Mouse (Mus musculus) lung, postnatal 0 days (tissue): Measurements from ENCODE around the gene Pole. TPM values are rescaled to one million over a fixed set of nuclear protein-coding genes. Genes with fewer than 3 reads are reported as not detected.

Experiments
- ATAC-seq: fragments of 200-750 bp; cut with Nextera tagmentation; 2 replicates; pipeline ENCODE4 v1.8.0; 2017; ENCODE audit warnings: moderate library complexity
- DNase-seq: peaks from one replicate; pipeline ENCODE4 v3.0.0-alpha.2; 2016; ENCODE audit warnings: low spot score
- H3K27ac ChIP-seq: fragments of 300-500 bp; sonication (generic); 2 replicates; pipeline ENCODE4 v1.5.1; 2014; ENCODE audit warnings: antibody characterized with exemption, mild to moderate bottlenecking, low read length, mixed read lengths
- H3K27me3 ChIP-seq: fragments of 300-500 bp; sonication (generic); replicated peaks from 2 replicates; pipeline ENCODE4 v1.6.1; 2014; ENCODE audit warnings: low read length, mixed read lengths; ENCODE audit not compliant: insufficient read depth
- H3K36me3 ChIP-seq: fragments of 300-500 bp; sonication (generic); 2 replicates; pipeline ENCODE4 v1.6.1; 2014; ENCODE audit warnings: low read length, mixed read lengths; ENCODE audit not compliant: insufficient read depth
- H3K4me1 ChIP-seq: fragments of 300-500 bp; sonication (generic); 2 replicates; pipeline ENCODE4 v1.6.1; 2014; ENCODE audit warnings: antibody characterized with exemption, low read depth, low read length, mixed read lengths; ENCODE audit not compliant: insufficient read depth
- H3K4me2 ChIP-seq: fragments of 300-500 bp; sonication (generic); replicated peaks from 2 replicates; pipeline ENCODE4 v1.6.1; 2014; ENCODE audit warnings: low read depth, mild to moderate bottlenecking, low read length, moderate library complexity, mixed read lengths
- H3K4me3 ChIP-seq: fragments of 300-500 bp; sonication (generic); 2 replicates; pipeline ENCODE4 v1.5.1; 2014; ENCODE audit warnings: low read depth, low read length
- H3K9ac ChIP-seq: fragments of 300-500 bp; sonication (generic); replicated peaks from 2 replicates; pipeline ENCODE4 v1.6.1; 2014; ENCODE audit warnings: low read depth, mild to moderate bottlenecking
- H3K9me3 ChIP-seq: fragments of 300-500 bp; sonication (generic); 2 replicates; pipeline ENCODE4 v1.6.1; 2016; ENCODE audit warnings: low read length, mixed read lengths
- CTCF ChIP-seq: IDR thresholded peaks from 2 replicates; pipeline ENCODE4 v1.5.1; 2016; ENCODE audit warnings: antibody characterized with exemption, mild to moderate bottlenecking
- EP300 ChIP-seq: IDR thresholded peaks from 2 replicates; pipeline ENCODE4 v1.6.1; 2016; ENCODE audit warnings: antibody characterized with exemption, mild to moderate bottlenecking, control low read depth
- WGBS: fragments of 180-500 bp; shearing (Covaris S2); extraction: QIAGEN DNeasy Blood & Tissue Kit; methylation state at CpG from one replicate; pipeline ENCODE4 v1.1.7; 2014; 5-methylcytosine and 5-hydroxymethylcytosine counted together
- polyA plus RNA-seq: library from polyadenylated mRNA; unstranded; fragments of >200 nt; fragmentation: Nextera tagmentation; extraction: Ambion mirVana; gene quantifications from 2 replicates; pipeline ENCODE4 v1.2.1, GENCODE M21; 2015

The Pole gene
- polyA plus RNA-seq, 1 experiment from 2014 or later: 2.2 TPM

DNA sequence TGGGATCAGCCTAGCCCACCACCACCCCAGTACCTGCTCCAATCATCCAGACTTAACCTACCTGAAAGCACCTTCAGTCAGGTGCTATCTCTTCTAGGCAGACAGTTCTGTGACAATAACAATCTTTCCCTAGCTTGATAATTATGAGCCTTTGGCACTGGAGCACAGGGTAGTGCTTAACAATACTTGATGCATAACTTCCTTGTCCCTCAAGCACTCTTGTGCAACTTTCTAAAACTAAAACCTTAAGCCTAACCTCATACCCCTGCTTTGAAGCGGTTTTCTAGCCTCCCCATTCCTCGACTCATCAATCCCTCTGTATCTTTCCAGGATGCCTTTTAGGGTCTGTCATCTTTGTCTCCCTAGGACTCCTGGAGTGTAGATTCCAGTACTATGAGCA lies 11.3 kb upstream of the Pole start:
- Histone ChIP-seq H3K9ac (no peak overlapping the region), H3K4me3 (no peak overlapping the region), H3K27me3 (no peaks in the 10 kb centered on the region), H3K36me3 (no peaks in the 10 kb centered on the region), H3K27ac (0 out of 2 replicates have a peak overlapping the region, but pooled peaks have one; percentile 15), H3K4me2 (no peak overlapping the region), H3K4me1 (no peaks in the 10 kb centered on the region), H3K9me3 (no peaks in the 10 kb centered on the region)
- DNase-seq: peak; percentile 73
- peak; percentile 78 for ATAC-seq
- TF ChIP-seq CTCF (no peak), EP300 (no peak)
- WGBS: 43% methylated on average over 2 of the region's 2 CpGs

DNA sequence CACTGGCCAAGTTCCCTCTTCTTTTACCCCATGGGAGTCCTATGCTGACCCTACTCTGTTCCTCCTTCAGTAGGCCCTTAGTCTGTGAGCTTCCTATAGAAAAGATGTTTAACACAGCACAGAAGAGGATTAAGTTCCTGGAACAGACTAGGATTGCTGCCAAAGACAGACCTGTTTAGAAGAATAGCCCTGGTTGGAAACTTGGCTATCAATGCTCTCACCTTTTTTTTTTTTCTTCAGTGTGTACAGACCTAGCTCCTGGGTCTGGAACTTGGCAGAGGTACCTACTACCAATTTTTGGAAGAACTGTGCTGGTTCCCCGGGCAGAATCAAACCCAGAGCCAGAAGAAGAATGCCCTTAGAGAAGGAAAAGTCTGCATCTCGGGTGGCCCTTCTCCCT lies 9.7 kb upstream of the Pole start:
- Histone ChIP-seq H3K27me3 (no peaks in the 10 kb centered on the region), H3K4me2 (no peak overlapping the region), H3K9ac (no peak overlapping the region), H3K4me1 (no peaks in the 10 kb centered on the region), H3K9me3 (no peaks in the 10 kb centered on the region), H3K27ac (no peak overlapping the region), H3K4me3 (no peak overlapping the region), H3K36me3 (no peaks in the 10 kb centered on the region)
- no peak for TF ChIP-seq CTCF
- TF ChIP-seq EP300: no peak
- 80% methylated on average over 2 of the region's 2 CpGs for WGBS
- DNase-seq (no peak), ATAC-seq (no peak)

DNA sequence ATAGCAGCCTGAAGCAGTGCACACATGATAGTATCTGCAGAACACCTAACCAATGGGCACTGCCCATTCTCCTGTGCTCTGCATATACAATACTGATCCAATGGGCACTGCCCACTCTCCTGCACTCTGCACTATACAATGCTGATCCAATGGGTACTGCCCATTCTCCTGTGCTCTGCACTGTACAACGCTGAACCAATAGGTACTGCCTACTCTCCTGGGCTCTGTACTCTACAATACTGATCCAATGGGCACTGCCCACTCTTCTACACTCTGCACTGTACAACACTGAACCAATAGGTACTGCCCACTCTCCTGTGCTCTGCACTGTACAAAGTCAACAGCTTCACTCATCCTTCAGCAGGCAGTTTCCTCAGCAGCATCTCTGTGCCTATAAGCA lies 9.2 kb upstream of the Pole start:
- H3K27ac ChIP-seq: no peak overlapping the region
- 84% methylated on average over 1 of the region's 1 CpGs for WGBS
- no peak for TF ChIP-seq EP300
- no peaks in the 10 kb centered on the region for H3K36me3 ChIP-seq
- H3K4me3 ChIP-seq: no peak overlapping the region
- ATAC-seq (no peak), DNase-seq (no peak)
- no peaks in the 10 kb centered on the region for H3K27me3 ChIP-seq
- no peak overlapping the region for H3K4me2 ChIP-seq
- H3K9ac ChIP-seq: no peak overlapping the region
- H3K4me1 ChIP-seq: no peaks in the 10 kb centered on the region
- H3K9me3 ChIP-seq: no peaks in the 10 kb centered on the region

DNA sequence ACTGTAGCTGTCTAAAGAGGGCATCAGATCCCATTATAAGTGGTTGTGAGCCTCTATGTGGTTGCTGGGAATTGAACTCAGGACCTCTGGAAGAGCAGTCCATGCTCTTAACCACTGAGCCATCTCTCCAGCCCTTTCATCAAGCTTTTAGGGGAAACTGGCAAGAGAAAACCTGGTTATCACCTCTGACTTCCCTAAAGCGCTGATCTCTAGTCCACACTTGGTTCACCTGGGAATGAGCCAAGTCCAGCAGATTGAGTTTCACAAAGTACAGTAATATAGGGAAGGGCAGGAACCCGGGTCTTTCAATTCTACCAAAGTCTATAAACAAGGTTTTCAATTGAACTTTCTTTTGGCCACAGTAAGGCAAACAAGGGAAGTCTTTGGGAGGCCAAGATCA lies 4.1 kb upstream of the Pole start:
- Histone ChIP-seq H3K4me3 (no peak overlapping the region), H3K27me3 (no peaks in the 10 kb centered on the region), H3K9me3 (no peaks in the 10 kb centered on the region), H3K4me1 (peaks cover 10% of the 10 kb centered on the region; the same call in 1 of the 2 replicates), H3K9ac (no peak overlapping the region), H3K27ac (no peak overlapping the region), H3K36me3 (no peaks in the 10 kb centered on the region), H3K4me2 (no peak overlapping the region)
- DNase-seq (peak; percentile 10), ATAC-seq (no peak)
- 66% methylated on average over 2 of the region's 2 CpGs for WGBS
- no peak for TF ChIP-seq CTCF
- no peak for TF ChIP-seq EP300

DNA sequence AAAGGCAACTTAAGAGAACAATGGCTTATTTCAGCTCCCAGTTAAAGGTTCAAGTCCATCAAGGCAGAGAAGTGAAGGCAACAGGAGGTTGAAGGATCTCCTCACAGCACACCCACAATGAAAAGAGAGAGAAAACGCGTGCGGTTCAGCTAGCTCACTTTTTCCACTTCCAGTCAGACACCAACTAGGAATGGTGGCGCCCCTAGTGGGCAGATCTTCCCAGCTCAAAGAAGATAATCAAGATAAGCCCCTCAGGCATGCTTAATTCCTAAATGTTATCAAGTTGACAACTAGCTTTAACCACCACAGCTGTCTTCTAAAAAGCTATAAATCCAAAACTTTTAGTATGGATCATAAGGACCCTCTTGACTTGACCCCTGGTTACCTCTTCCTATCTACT lies 1.6 kb upstream of the Pole start:
- no peaks in the 10 kb centered on the region for H3K27me3 ChIP-seq
- H3K4me2 ChIP-seq: peak overlapping the region; percentile 98
- H3K27ac ChIP-seq: no peak overlapping the region
- peak overlapping the region; percentile 62; the same call in 1 of the 2 replicates for H3K4me3 ChIP-seq
- no peaks in the 10 kb centered on the region for H3K9me3 ChIP-seq
- ATAC-seq (no peak), DNase-seq (peak; percentile 78)
- no peak for TF ChIP-seq EP300
- peak; percentile 74 for TF ChIP-seq CTCF
- H3K9ac ChIP-seq: no peak overlapping the region
- 7% methylated on average over 4 of the region's 4 CpGs for WGBS
- peaks cover 10% of the 10 kb centered on the region; the same call in 1 of the 2 replicates for H3K4me1 ChIP-seq
- no peaks in the 10 kb centered on the region for H3K36me3 ChIP-seq

DNA sequence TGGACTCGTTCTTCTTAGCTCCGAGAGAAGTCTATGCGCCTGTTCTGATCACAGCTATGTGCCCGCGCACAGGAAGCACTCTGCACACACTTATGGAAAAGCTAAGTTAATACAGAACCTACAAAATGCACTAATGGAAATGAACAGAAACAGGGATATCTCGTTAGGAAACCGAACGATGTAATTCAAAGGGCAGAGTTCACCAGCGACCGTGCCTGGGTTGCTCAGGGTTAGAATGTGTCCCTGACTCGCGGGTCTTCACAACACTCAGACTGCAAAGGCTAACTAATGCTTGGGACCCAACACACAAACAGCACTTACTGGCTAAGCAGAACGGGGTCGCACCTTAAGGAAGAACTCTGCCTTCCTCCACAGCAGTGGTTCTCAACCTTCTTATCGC lies 950 bp upstream of the Pole start:
- DNase-seq: no peak
- WGBS: 4% methylated on average over 15 of the region's 15 CpGs

More for the DNA sequence above, 950 bp upstream of the Pole start:
- Histone ChIP-seq H3K4me2 (peak overlapping the region; percentile 98), H3K4me3 (peak overlapping the region; percentile 62), H3K4me1 (peaks cover 10% of the 10 kb centered on the region; the same call in 1 of the 2 replicates), H3K27ac (no peak overlapping the region), H3K36me3 (no peaks in the 10 kb centered on the region), H3K27me3 (no peaks in the 10 kb centered on the region), H3K9me3 (no peaks in the 10 kb centered on the region), H3K9ac (0 out of 2 replicates have a peak overlapping the region, but pooled peaks have one; percentile 36)
- ATAC-seq: no peak
- TF ChIP-seq CTCF (no peak), EP300 (no peak)
